ENCODE assay signal across 9 mouse cellular contexts in genomic region chr17:53688321-53688720, GRCm38 (mm10). TPM values are rescaled to one million over a fixed set of nuclear protein-coding genes. Genes with fewer than 3 reads are reported as not detected.
DNase-seq lines count a peak whose midpoint lies in the region; ATAC-seq and TF ChIP-seq lines count a peak whose summit lies in the region.
"Had no signal": no experiment of that assay in that cellular context is flagged by ENCODE, and none has a peak within 500 bp of the region (broad histone marks: within the 10 kb centered on the region; RNA-seq: fewer than 3 reads in every experiment).

No protein-coding gene starts in this region.

- H3K27ac ChIP-seq in lung, embryonic 16.5 days (ENCODE audit: low read length) = no peak overlapping the region
- peak overlapping the region; percentile 95 for H3K27ac ChIP-seq in embryonic facial prominence, embryonic 10.5 days (replicated peaks)
- H3K27ac ChIP-seq in intestine, embryonic 16.5 days (ENCODE audit: low read length) = no peak overlapping the region
- H3K27ac ChIP-seq in neural tube, embryonic 14.5 days (ENCODE audit: low read depth, low read length) = no peak overlapping the region

- DNase-seq in lung, adult 2 months = no peak
- DNase-seq in embryonic facial prominence, embryonic 10.5 days (ENCODE audit: low spot score) = no peak
- DNase-seq in right cerebral cortex, adult 18-20 months = no peak
- DNase-seq in right cerebral cortex, adult 2 months (ENCODE audit: low spot score in 2 of 2) = no peak
- DNase-seq in ovary, postnatal 14 days (ENCODE audit: low spot score) = no peak
- DNase-seq: gastrocnemius, postnatal 36 days had no signal

- H3K27me3 ChIP-seq in lung, embryonic 16.5 days (ENCODE audit: control insufficient read depth, insufficient read depth, low read depth, low read length) = no peaks in the 10 kb centered on the region
- H3K27me3 ChIP-seq in embryonic facial prominence, embryonic 10.5 days (replicated peaks; ENCODE audit: low read depth, poor library complexity, severe bottlenecking) = no peaks in the 10 kb centered on the region
- no peaks in the 10 kb centered on the region for H3K27me3 ChIP-seq in intestine, embryonic 16.5 days (replicated peaks; ENCODE audit: control insufficient read depth, insufficient read depth, low read length)
- no peaks in the 10 kb centered on the region for H3K27me3 ChIP-seq in neural tube, embryonic 14.5 days (ENCODE audit: control insufficient read depth, insufficient read depth, low read length)

- peak overlapping the region; percentile 82 for H3K4me3 ChIP-seq in lung, embryonic 16.5 days (ENCODE audit: low read length)
- no peak overlapping the region for H3K4me3 ChIP-seq in lung, adult 2 months (replicated peaks; ENCODE audit: extremely low read depth, low read depth, low read length)
- H3K4me3 ChIP-seq in embryonic facial prominence, embryonic 10.5 days = peak overlapping the region; percentile 75
- H3K4me3 ChIP-seq in intestine, embryonic 16.5 days (ENCODE audit: low read length) = peak overlapping the region; percentile 72
- peak overlapping the region; percentile 48; the same call in 1 of the 2 replicates for H3K4me3 ChIP-seq in neural tube, embryonic 14.5 days (ENCODE audit: low read depth, low read length)

- peak overlapping the region; percentile 63 for H3K4me2 ChIP-seq in lung, embryonic 16.5 days (ENCODE audit: low read depth, low read length)
- H3K4me2 ChIP-seq in intestine, embryonic 16.5 days (ENCODE audit: low read depth, low read length) = peak overlapping the region; percentile 60
- peak overlapping the region; percentile 65; the same call in 1 of the 2 replicates for H3K4me2 ChIP-seq in neural tube, embryonic 14.5 days (ENCODE audit: low read depth, low read length)

- no peak for ATAC-seq in lung, embryonic 16.5 days (ENCODE audit: low read depth)
- no peak for ATAC-seq in intestine, embryonic 16.5 days
- ATAC-seq in neural tube, embryonic 14.5 days (ENCODE audit: low read depth) = no peak

- H3K36me3 ChIP-seq in lung, embryonic 16.5 days (ENCODE audit: control insufficient read depth, insufficient read depth, low read length) = 0 out of 2 replicates have a peak, but pooled peaks cover 7% of the 10 kb centered on the region
- peaks cover 42% of the 10 kb centered on the region for H3K36me3 ChIP-seq in embryonic facial prominence, embryonic 10.5 days (replicated peaks)
- H3K36me3 ChIP-seq in intestine, embryonic 16.5 days (ENCODE audit: control insufficient read depth, insufficient read depth, low read length) = peaks cover 3% of the 10 kb centered on the region; the same call in 1 of the 2 replicates
- H3K36me3 ChIP-seq in neural tube, embryonic 14.5 days (ENCODE audit: control insufficient read depth, insufficient read depth, low read length) = no peaks in the 10 kb centered on the region

- H3K4me1 ChIP-seq in lung, embryonic 16.5 days (replicated peaks; ENCODE audit: control insufficient read depth, insufficient read depth, low read length) = peaks cover 12% of the 10 kb centered on the region; the same call in 1 of the 2 replicates
- no peaks in the 10 kb centered on the region; the same call in 1 of the 2 replicates for H3K4me1 ChIP-seq in lung, adult 2 months (ENCODE audit: control insufficient read depth, insufficient read depth, low read length)
- H3K4me1 ChIP-seq in embryonic facial prominence, embryonic 10.5 days = peaks cover 18% of the 10 kb centered on the region
- no peaks in the 10 kb centered on the region for H3K4me1 ChIP-seq in intestine, embryonic 16.5 days (ENCODE audit: control insufficient read depth, insufficient read depth, low read length)
- no peaks in the 10 kb centered on the region for H3K4me1 ChIP-seq in neural tube, embryonic 14.5 days (ENCODE audit: control insufficient read depth, insufficient read depth, low read length)

- H3K9me3 ChIP-seq in lung, embryonic 16.5 days (ENCODE audit: control insufficient read depth, low read length) = no peaks in the 10 kb centered on the region
- H3K9me3 ChIP-seq in embryonic facial prominence, embryonic 10.5 days = no peaks in the 10 kb centered on the region
- no peaks in the 10 kb centered on the region for H3K9me3 ChIP-seq in intestine, embryonic 16.5 days (ENCODE audit: control insufficient read depth, low read length)
- no peaks in the 10 kb centered on the region for H3K9me3 ChIP-seq in neural tube, embryonic 14.5 days (ENCODE audit: control insufficient read depth, low read length)

- no peak for TF ChIP-seq POLR2A in lung, adult 2 months (IDR thresholded peaks at IDR 0.05; ENCODE audit: borderline replicate concordance, extremely low read depth, low read depth, low read length)

- H3K9ac ChIP-seq in lung, embryonic 16.5 days (ENCODE audit: low read length) = peak overlapping the region; percentile 81
- peak overlapping the region; percentile 33; the same call in 1 of the 2 replicates for H3K9ac ChIP-seq in intestine, embryonic 16.5 days (ENCODE audit: low read depth, low read length)
- no peak overlapping the region for H3K9ac ChIP-seq in neural tube, embryonic 14.5 days (replicated peaks; ENCODE audit: low read depth, low read length)

- 3% methylated on average over 1 of the region's 1 CpGs for WGBS in lung, embryonic 16.5 days
- WGBS in lung, adult 2 months = 2% methylated on average over 1 of the region's 1 CpGs
- WGBS in embryonic facial prominence, embryonic 10.5 days = 19% methylated on average over 1 of the region's 1 CpGs
- WGBS in intestine, embryonic 16.5 days = 4% methylated on average over 1 of the region's 1 CpGs
- WGBS in neural tube, embryonic 14.5 days = 30% methylated on average over 1 of the region's 1 CpGs

- TF ChIP-seq CTCF in lung, adult 2 months (IDR thresholded peaks at IDR 0.05; ENCODE audit: insufficient read depth, low read length) = no peak

RNA-seq across cellular contexts. Expression of gene Sgo1, which starts 0.8 kb away (rescaled TPM):
- polyA plus RNA-seq in lung, embryonic 16.5 days (2015; fragmentation: Nextera tagmentation; extraction: Ambion mirVana) = 35.7 and 42.1 TPM in 2 replicates
- 0.09 and 0.14 TPM in 2 replicates for polyA plus RNA-seq in lung, adult 2 months (2012; rRNA removed)
- 42.0 and 43.2 TPM in 2 replicates for polyA plus RNA-seq in embryonic facial prominence, embryonic 10.5 days (2016; fragmentation: Nextera tagmentation; extraction: Ambion mirVana)
- polyA plus RNA-seq in intestine, embryonic 16.5 days (2015; fragmentation: Nextera tagmentation; extraction: Ambion mirVana) = 20.2 and 24.7 TPM in 2 replicates
- 3.2 and 4.9 TPM in 2 replicates for polyA plus RNA-seq in neural tube, embryonic 14.5 days (2014; fragmentation: Nextera tagmentation; extraction: Ambion mirVana)
